Mouse (Mus musculus) C3H10T1/2 (cell line): ENCODE data around the gene Tex12. TPM values are rescaled to one million over a fixed set of nuclear protein-coding genes. Genes with fewer than 3 reads are reported as not detected.

ENCODE experiments used
- polyA plus RNA-seq, 2 experiments: library from polyadenylated mRNA; unstranded; fragments of >200 nt; fragmentation: generic; extraction: Trizol; gene quantifications; one replicate each; pipeline ENCODE4 v1.2.1; 2012; ENCODE audit warnings: missing spikeins in 2 of 2

The Tex12 gene
- polyA plus RNA-seq: not detected

DNA sequence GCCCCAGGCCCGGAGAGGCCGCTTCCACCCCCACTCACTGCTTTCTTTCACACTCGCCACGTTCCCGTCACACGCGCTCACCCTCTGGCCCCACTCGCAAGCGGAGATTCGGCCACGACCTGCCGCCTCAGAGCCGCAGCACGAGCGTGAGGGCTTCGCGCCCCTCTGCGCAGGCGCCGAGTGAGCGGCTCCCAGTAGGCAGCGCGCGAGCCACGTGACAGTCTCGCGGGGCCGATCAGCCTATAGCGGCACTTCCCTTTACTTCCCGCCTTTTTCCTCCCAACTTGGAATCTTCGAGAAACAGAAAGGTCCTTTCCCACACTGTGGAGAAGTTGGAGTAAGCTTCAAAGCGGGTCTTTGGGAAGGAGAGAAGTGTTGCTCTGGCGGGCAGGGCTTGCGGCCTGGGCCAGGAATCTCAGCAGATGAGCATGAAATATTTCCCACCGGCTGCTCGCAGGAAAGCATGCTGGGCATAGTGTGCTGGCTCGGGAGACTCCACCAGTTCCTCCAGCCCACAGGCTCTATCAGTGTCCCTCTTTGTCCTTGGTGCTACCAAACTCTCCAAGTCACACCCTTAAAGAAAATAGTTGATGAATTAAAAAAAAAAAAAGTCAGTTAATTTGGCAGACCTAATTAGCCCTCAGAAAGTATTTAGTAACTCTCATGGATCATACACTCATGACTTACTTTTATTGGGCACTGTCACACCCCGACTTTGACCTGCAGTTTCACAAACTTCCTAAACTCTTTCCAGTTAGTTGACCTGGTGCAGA, at the start of gene Tex12:
TSS of gene Tex12 (minus strand) at position 181 of the 773 bp plus-strand sequence.

DNA sequence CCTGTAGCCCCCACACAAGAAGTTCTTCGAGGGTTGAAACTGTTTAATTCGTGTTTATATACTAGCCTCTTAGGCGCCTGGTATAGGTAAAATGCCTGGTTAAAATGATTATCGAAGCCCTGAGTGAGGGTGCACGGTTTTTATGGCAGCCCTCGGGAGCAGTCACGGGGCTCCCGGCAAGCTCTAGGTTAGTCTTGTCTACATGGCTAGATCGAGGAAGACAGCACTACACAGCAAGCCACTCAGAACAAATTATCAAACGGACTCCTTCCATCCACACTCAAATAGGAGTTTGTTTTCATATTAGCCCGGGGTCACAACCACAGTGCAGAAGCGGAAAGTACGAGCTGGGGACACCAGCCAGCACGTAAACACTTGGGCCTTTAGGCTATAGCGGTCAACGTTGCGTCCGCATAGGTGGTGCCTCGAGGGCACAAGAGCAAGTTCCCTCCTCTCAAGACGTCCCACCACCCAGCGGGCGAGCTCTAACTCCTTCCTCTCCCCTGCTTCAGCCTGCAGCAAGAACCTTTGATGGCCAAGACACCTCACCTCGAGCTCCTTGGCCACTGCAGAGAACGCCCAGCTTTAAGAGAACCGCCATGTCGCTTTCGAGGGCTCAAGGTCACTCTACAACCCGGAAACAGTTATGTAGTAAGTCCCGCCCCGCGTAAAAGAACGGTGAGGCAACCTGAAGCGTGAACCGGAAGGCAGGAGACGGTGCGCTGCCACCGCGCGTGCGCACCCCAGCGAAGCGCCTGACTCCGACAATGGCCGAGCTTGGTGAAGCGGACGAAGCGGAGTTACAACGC, 42.3 kb upstream of the Tex12 start, which contains the start of the genes Sdhd and Timm8b:
TSS of gene Sdhd (minus strand) at position 624 of the 809 bp plus-strand sequence.
TSS of gene Timm8b (plus strand) at position 722 of the 809 bp plus-strand sequence.

GRCm38 (mm10) chr9:50555094-50555446, 6.1 kb downstream of the Tex12 start, which contains the start of gene Bco2:
Gene Bco2 (minus strand): TSS chr9:50555181.

DNA sequence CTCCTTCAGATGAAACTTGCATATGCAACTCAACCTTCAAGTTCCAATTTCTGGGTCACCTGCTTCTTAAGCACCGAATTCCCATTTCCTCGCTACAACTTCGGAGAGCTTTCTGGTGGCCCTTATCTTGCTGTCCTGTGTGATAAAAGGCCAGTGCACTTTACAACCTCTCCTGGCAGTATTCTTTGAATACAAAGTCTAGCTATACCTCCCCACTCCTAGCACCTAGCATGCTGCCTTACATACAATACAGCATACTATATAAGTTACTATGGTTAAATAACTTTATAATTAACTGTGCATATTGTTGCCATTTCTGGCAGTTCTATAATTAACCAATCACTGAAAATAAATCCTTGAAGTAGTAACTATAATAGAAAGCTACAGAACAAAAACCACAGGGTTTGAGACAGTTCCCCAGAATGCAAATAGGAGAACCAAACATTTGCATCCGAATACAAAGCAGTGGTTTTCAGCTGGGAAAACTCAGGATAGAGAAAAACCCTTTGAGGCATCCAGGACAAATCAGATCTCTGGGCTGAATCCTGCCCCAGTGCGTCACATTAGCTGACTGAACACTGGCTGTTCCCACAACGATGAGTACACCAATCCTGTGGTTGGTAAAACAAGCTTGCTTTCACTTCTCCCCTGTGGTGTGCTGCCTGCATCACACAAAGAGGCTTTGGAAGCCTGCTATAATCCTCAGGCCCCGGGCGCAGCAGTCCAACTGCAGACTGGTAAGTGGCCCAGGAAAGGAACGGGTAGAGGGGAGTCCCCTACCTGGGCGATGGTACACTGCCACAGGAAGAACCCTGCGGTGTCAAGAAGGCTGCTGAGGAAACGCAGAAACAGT, 6.7 kb downstream of the Tex12 start, which contains the start of gene Il18:
TSS of gene Il18 (plus strand) at position 587 of the 853 bp plus-strand sequence.

DNA sequence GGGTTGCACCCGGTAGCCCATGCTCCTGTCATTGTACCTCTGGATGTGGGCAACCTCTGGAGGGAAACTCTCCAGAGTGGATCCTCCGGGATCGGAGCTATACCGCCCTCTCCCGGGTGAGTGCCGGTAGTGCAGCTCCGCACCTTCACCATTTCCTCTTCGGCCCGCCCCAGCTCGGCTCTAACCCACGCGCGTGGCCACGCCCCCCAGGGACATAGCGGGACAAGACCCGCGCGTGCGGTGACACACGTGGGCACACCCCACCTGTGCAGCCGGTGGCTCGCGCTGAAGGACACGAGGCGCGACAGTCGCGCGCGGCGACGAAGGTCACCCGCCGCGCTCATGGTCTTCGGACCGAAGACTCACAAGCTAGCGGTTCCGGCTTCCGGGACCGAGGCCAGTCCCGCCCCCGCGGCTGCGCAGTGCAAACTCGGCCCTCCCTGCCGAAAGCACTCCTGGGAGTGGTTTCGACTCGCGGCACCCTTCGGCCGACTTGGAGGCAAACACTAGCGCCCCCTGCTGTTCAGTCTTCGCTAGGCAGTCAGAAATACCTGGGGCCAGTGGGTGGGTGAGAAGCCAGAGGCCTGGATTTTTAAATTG, 32.7 kb downstream of the Tex12 start, which contains the start of gene Pts:
TSS of gene Pts (minus strand) at position 432 of the 600 bp plus-strand sequence.

Other genes starting within 250 kb of the Tex12 start
- gene Rpl10-ps3, start 216.4 kb downstream of the Tex12 start, polyA plus RNA-seq: 100 to 1,000 TPM; 322 to 408 TPM
- under 1 TPM; 0.04 to 0.11 TPM for gene Plet1, start 66.8 kb downstream of the Tex12 start, polyA plus RNA-seq
- gene Pts, start 32.6 kb downstream of the Tex12 start, polyA plus RNA-seq: 10 to 100 TPM in 1 of 2 experiments, 1 to 10 TPM in 1; 2.6 to 40.9 TPM
- gene Il18, start 6.5 kb downstream of the Tex12 start, polyA plus RNA-seq: 10 to 100 TPM in 1 of 2 experiments, under 1 TPM in 1; 0.23 to 13.7 TPM
- gene Bco2, start 6.1 kb downstream of the Tex12 start, polyA plus RNA-seq: under 1 TPM in 1 of 2 experiments, not detected in 1; 0.08 TPM
- gene Sdhd, start 42.5 kb upstream of the Tex12 start, polyA plus RNA-seq: 100 to 1,000 TPM in 1 of 2 experiments, 10 to 100 TPM in 1; 58.1 to 125 TPM
- 100 to 1,000 TPM in 1 of 2 experiments, 10 to 100 TPM in 1; 71.2 to 163 TPM for gene Timm8b, start 42.6 kb upstream of the Tex12 start, polyA plus RNA-seq
- gene Pih1d2, start 56.0 kb upstream of the Tex12 start, polyA plus RNA-seq: 1 to 10 TPM in 1 of 2 experiments, under 1 TPM in 1; 0.54 to 1.8 TPM
- 1 to 10 TPM in 1 of 2 experiments, under 1 TPM in 1; 0.42 to 4.9 TPM for gene Nkapd1, start 56.1 kb upstream of the Tex12 start, polyA plus RNA-seq
- gene Dlat, start 98.5 kb upstream of the Tex12 start, polyA plus RNA-seq: 10 to 100 TPM in 1 of 2 experiments, 1 to 10 TPM in 1; 7.9 to 18.6 TPM
- 1 to 10 TPM; 1.1 to 4.8 TPM for gene Dixdc1, start 178.2 kb upstream of the Tex12 start, polyA plus RNA-seq
- not detected for gene 2310030G06Rik, start 185.2 kb upstream of the Tex12 start, polyA plus RNA-seq
- 100 to 1,000 TPM; 103 to 261 TPM for gene Cryab, start 190.0 kb upstream of the Tex12 start, polyA plus RNA-seq
- gene Hspb2, start 191.0 kb upstream of the Tex12 start, polyA plus RNA-seq: 1 to 10 TPM; 1.6 to 5.2 TPM
- 1 to 10 TPM in 1 of 2 experiments, under 1 TPM in 1; 0.99 to 2.4 TPM for gene Fdxacb1, start 206.9 kb upstream of the Tex12 start, polyA plus RNA-seq
- gene Alg9, start 213.7 kb upstream of the Tex12 start, polyA plus RNA-seq: 10 to 100 TPM; 14.0 to 15.7 TPM
- gene 1110032A03Rik, start 214.2 kb upstream of the Tex12 start, polyA plus RNA-seq: 10 to 100 TPM in 1 of 2 experiments, 1 to 10 TPM in 1; 2.1 to 28.7 TPM